Mouse (Mus musculus) retina, postnatal 1 day (tissue): Measurements from ENCODE around the gene Lrrc4b.
A peak's percentile ranks its signal among the peaks of the same experiment; 100 is the strongest.

Source experiments
- DNase-seq: peaks from one replicate; pipeline ENCODE4 v3.0.0-alpha.2; 2012

The Lrrc4b gene

GRCm38 (mm10) chr7:44437188-44437587 lies 8.4 kb downstream of the Lrrc4b start:
- no peak for DNase-seq

- no peak for DNase-seq
Observed at GRCm38 (mm10) chr7:44437933-44438332, 9.1 kb downstream of the Lrrc4b start.

- DNase-seq = no peak
Observed at GRCm38 (mm10) chr7:44439696-44440095, 10.9 kb downstream of the Lrrc4b start.

- DNase-seq = no peak
Observed at GRCm38 (mm10) chr7:44440479-44440878, 11.7 kb downstream of the Lrrc4b start.

- DNase-seq = no peak
Observed at GRCm38 (mm10) chr7:44441180-44441579, 12.4 kb downstream of the Lrrc4b start.

GRCm38 (mm10) chr7:44441648-44442109 lies 12.9 kb downstream of the Lrrc4b start:
- peak; percentile 91 for DNase-seq

- peak; percentile 77 for DNase-seq
Observed at GRCm38 (mm10) chr7:44442407-44442821, 13.6 kb downstream of the Lrrc4b start.

- DNase-seq = peak; percentile 77
Observed at GRCm38 (mm10) chr7:44443268-44444173, 14.7 kb downstream of the Lrrc4b start.

- no peak for DNase-seq
Observed at GRCm38 (mm10) chr7:44444886-44445527, 16.2 kb downstream of the Lrrc4b start.

- DNase-seq = no peak
Observed at GRCm38 (mm10) chr7:44445528-44445923, 16.7 kb downstream of the Lrrc4b start.

GRCm38 (mm10) chr7:44446070-44446855 lies 17.4 kb downstream of the Lrrc4b start:
- DNase-seq = no peak

- no peak for DNase-seq
Observed at GRCm38 (mm10) chr7:44453256-44453655, 24.4 kb downstream of the Lrrc4b start.

GRCm38 (mm10) chr7:44456302-44456701 lies 27.5 kb downstream of the Lrrc4b start:
- no peak for DNase-seq

- no peak for DNase-seq
Observed at GRCm38 (mm10) chr7:44460067-44460466, 31.2 kb downstream of the Lrrc4b start.

GRCm38 (mm10) chr7:44460767-44461502 lies 32.1 kb downstream of the Lrrc4b start:
- no peak for DNase-seq

GRCm38 (mm10) chr7:44461503-44462217 lies 32.8 kb downstream of the Lrrc4b start:
- DNase-seq = no peak

GRCm38 (mm10) chr7:44462218-44463055 lies 33.6 kb downstream of the Lrrc4b start:
- no peak for DNase-seq

- DNase-seq = no peak
Observed at GRCm38 (mm10) chr7:44463056-44463425, 34.2 kb downstream of the Lrrc4b start.

GRCm38 (mm10) chr7:44463556-44464225 lies 34.9 kb downstream of the Lrrc4b start:
- no peak for DNase-seq

- peak; percentile 65 for DNase-seq
Observed at GRCm38 (mm10) chr7:44464511-44464910, 35.7 kb downstream of the Lrrc4b start.
